13 mouse cellular contexts compared by ENCODE assay signal in genomic region chr14:60836709-60837108, GRCm38 (mm10).
"Had no signal": no experiment of that assay in that cellular context is flagged by ENCODE, and none has a peak within 500 bp of the region (broad histone marks: within the 10 kb centered on the region; RNA-seq: fewer than 3 reads in every experiment).

No protein-coding gene starts in this region.

- H3K9ac ChIP-seq: limb, embryonic 13.5 days; liver, embryonic 14.5 days; midbrain, embryonic 15.5 days; neural tube, embryonic 13.5 days; stomach, embryonic 15.5 days had no signal

- H3K9me3 ChIP-seq: midbrain, embryonic 15.5 days; stomach, embryonic 15.5 days had no signal

- ATAC-seq: midbrain, embryonic 15.5 days had no signal

- H3K27me3 ChIP-seq: limb, embryonic 13.5 days; midbrain, embryonic 15.5 days; neural tube, embryonic 13.5 days; stomach, embryonic 15.5 days had no signal

- H3K4me1 ChIP-seq: limb, embryonic 13.5 days; midbrain, embryonic 15.5 days; neural tube, embryonic 13.5 days had no signal

- H3K27ac ChIP-seq: limb, embryonic 13.5 days; liver, embryonic 14.5 days; midbrain, embryonic 15.5 days; neural tube, embryonic 13.5 days; stomach, embryonic 15.5 days had no signal

- DNase-seq: kidney, adult 8-10 months; kidney, postnatal 25 days; left cerebral cortex, postnatal 4 days; lung, adult 18-20 months; lung, postnatal 36 days; right cerebral cortex, postnatal 14 days; thymus, adult 2 months; thymus, postnatal 25 days had no signal

- H3K4me2 ChIP-seq: limb, embryonic 13.5 days; midbrain, embryonic 15.5 days; neural tube, embryonic 13.5 days; stomach, embryonic 15.5 days had no signal

- H3K4me3 ChIP-seq: limb, embryonic 13.5 days; midbrain, embryonic 15.5 days; neural tube, embryonic 13.5 days; stomach, embryonic 15.5 days had no signal
